In the genomic region with DNA sequence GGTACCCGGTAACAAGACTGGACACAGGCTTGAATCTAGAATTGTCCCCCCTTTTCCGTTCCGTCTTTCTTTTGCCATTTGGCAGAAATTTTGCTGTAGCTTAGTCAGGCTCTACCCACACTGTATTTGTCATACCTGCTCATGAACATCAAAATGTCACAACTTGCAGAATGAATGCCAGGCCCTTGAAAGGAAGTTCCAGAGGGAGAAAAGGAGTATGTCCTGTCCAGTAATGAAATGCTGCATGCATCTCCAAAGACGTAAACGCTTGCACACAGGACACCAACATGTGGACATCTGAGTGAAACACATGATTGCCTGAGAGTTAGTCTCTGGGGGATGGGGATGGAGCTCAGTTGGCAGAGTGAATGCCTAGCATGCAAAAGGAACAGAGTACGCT, we compare ENCODE assay signal across 15 mouse cellular contexts. TPM values are rescaled to one million over a fixed set of nuclear protein-coding genes. Genes with fewer than 3 reads are reported as not detected.
"Had no signal": no experiment of that assay in that cellular context is flagged by ENCODE, and none has a peak within 500 bp of the region (broad histone marks: within the 10 kb centered on the region; RNA-seq: fewer than 3 reads in every experiment).

No protein-coding gene starts in this region.

- H3K27ac ChIP-seq: lung, embryonic 15.5 days; macrophage; midbrain, embryonic 13.5 days; midbrain, embryonic 15.5 days; neural tube, embryonic 12.5 days had no signal

- DNase-seq: liver, postnatal 0 days; lung, adult 2 months; lung, postnatal 14 days; lung, postnatal 36 days; right cerebral cortex, postnatal 14 days; thymus, adult 18-20 months; thymus, postnatal 25 days; thymus, postnatal 4 days had no signal

- H3K4me3 ChIP-seq: lung, embryonic 15.5 days; megakaryocyte, embryonic 14.5 days; midbrain, embryonic 13.5 days; midbrain, embryonic 15.5 days; neural tube, embryonic 12.5 days had no signal

RNA-seq across cellular contexts. Expression of a gene that starts 23.1 kb away (rescaled TPM):
- total RNA-seq: midbrain, postnatal 0 days had no signal
- polyA plus RNA-seq: macrophage had no signal
